Mouse (Mus musculus): ENCODE results near the gene H2al1j. TPM values are rescaled to one million over a fixed set of nuclear protein-coding genes. Genes with fewer than 3 reads are reported as not detected.
"Not testable (repeated sequence)": the region's sequence is repeated elsewhere in the genome, so short reads cannot be mapped to it uniquely, and the experiment has no call there.

Gene H2al1j
- polyA plus RNA-seq, 1 experiment from 2014 or later = not detected

DNA sequence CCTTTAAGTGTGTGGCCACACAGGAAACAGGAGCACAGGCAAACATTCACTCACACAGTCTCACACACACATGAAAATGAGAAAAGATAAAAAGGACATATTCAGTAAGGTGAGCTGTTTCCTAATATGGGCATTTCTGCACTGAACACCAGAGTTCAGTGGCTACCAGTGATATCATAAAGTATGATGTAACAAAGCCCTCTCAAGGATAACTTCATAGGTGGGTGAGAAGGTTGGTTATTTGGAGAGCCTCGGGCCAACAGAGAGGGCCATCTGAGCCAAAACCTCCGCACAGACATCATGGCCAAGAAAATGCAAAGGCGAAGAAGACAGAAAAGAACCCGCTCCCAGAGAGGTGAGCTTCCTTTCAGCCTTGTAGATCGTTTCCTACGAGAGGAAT, 12.8 kb upstream of the H2al1j start, which contains the start of gene H2al1f:
Gene H2al1f, plus strand, starts transcription at position 301 of the 400 bp plus-strand sequence.
- H3K9me3 ChIP-seq (ENCODE audit: control insufficient read depth, low read length); H3K9ac ChIP-seq (ENCODE audit: low read length); H3K4me2 ChIP-seq (ENCODE audit: low read length); H3K4me3 ChIP-seq (ENCODE audit: low read depth, low read length); H3K36me3 ChIP-seq (ENCODE audit: control insufficient read depth, insufficient read depth, low read length); DNase-seq (ENCODE audit: low spot score); ATAC-seq (replicated peaks; ENCODE audit: low FRiP score, low TSS enrichment, low read depth); H3K4me1 ChIP-seq (replicated peaks; ENCODE audit: control insufficient read depth, insufficient read depth, low read length); H3K27ac ChIP-seq (ENCODE audit: low read depth); H3K27me3 ChIP-seq (replicated peaks; ENCODE audit: control insufficient read depth, insufficient read depth, low read length): not testable (repeated sequence)
- no CpG with 5 or more reads among the region's 6 CpGs for WGBS

- not testable (repeated sequence) for H3K27me3 ChIP-seq (replicated peaks; ENCODE audit: control insufficient read depth, insufficient read depth, low read length); H3K4me2 ChIP-seq (ENCODE audit: low read length); H3K27ac ChIP-seq (ENCODE audit: low read depth); H3K9ac ChIP-seq (ENCODE audit: low read length); ATAC-seq (replicated peaks; ENCODE audit: low FRiP score, low TSS enrichment, low read depth); H3K4me3 ChIP-seq (ENCODE audit: low read depth, low read length); H3K36me3 ChIP-seq (ENCODE audit: control insufficient read depth, insufficient read depth, low read length); DNase-seq (ENCODE audit: low spot score); H3K9me3 ChIP-seq (ENCODE audit: control insufficient read depth, low read length); H3K4me1 ChIP-seq (replicated peaks; ENCODE audit: control insufficient read depth, insufficient read depth, low read length)
- no CpG with 5 or more reads among the region's 3 CpGs for WGBS
These were observed 9.7 kb upstream of the H2al1j start, which contains the start of gene H2al1g for GRCm38 (mm10) chrX:11317956-11318355. Gene H2al1g (plus strand): TSS chrX:11318256.

DNA sequence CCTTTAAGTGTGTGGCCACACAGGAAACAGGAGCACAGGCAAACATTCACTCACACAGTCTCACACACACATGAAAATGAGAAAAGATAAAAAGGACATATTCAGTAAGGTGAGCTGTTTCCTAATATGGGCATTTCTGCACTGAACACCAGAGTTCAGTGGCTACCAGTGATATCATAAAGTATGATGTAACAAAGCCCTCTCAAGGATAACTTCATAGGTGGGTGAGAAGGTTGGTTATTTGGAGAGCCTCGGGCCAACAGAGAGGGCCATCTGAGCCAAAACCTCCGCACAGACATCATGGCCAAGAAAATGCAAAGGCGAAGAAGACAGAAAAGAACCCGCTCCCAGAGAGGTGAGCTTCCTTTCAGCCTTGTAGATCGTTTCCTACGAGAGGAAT, 6.4 kb upstream of the H2al1j start, which contains the start of gene H2al1h:
Gene H2al1h, plus strand, starts transcription at position 301 of the 400 bp plus-strand sequence.
- not testable (repeated sequence) for H3K27ac ChIP-seq (ENCODE audit: low read depth); H3K27me3 ChIP-seq (replicated peaks; ENCODE audit: control insufficient read depth, insufficient read depth, low read length); H3K4me3 ChIP-seq (ENCODE audit: low read depth, low read length); H3K9me3 ChIP-seq (ENCODE audit: control insufficient read depth, low read length); H3K4me2 ChIP-seq (ENCODE audit: low read length); H3K36me3 ChIP-seq (ENCODE audit: control insufficient read depth, insufficient read depth, low read length); H3K9ac ChIP-seq (ENCODE audit: low read length); DNase-seq (ENCODE audit: low spot score); ATAC-seq (replicated peaks; ENCODE audit: low FRiP score, low TSS enrichment, low read depth); H3K4me1 ChIP-seq (replicated peaks; ENCODE audit: control insufficient read depth, insufficient read depth, low read length)
- no CpG with 5 or more reads among the region's 6 CpGs for WGBS

- not testable (repeated sequence) for H3K27ac ChIP-seq (ENCODE audit: low read depth); H3K4me3 ChIP-seq (ENCODE audit: low read depth, low read length); H3K36me3 ChIP-seq (ENCODE audit: control insufficient read depth, insufficient read depth, low read length); H3K9me3 ChIP-seq (ENCODE audit: control insufficient read depth, low read length); H3K4me1 ChIP-seq (replicated peaks; ENCODE audit: control insufficient read depth, insufficient read depth, low read length); ATAC-seq (replicated peaks; ENCODE audit: low FRiP score, low TSS enrichment, low read depth); H3K4me2 ChIP-seq (ENCODE audit: low read length); DNase-seq (ENCODE audit: low spot score); H3K9ac ChIP-seq (ENCODE audit: low read length); H3K27me3 ChIP-seq (replicated peaks; ENCODE audit: control insufficient read depth, insufficient read depth, low read length)
- WGBS = no CpG with 5 or more reads among the region's 5 CpGs
These were observed 3.3 kb upstream of the H2al1j start, which contains the start of gene H2al1i for GRCm38 (mm10) chrX:11324359-11324758. Gene H2al1i (plus strand): TSS chrX:11324659.

DNA sequence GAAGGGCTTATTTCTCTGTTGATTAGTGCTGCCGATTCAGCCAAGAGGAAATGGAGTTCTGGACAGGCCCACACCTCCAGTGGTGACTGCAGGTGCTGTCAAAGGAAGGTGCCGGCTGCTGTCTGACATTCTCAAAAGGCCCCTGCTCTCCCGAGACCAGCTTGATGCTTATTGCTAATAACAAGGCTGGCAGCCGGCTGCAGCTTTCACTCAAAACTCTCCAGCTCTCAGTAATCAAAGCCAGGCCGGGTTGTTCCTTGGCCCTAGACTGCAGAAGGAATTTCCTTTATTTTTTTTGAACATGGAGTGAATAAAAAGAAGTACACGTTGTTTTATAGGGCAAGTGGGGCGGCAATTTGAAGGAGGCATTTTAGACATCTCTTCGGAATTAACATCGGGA, 18.1 kb downstream of the H2al1j start:
- H3K27me3 ChIP-seq (replicated peaks; ENCODE audit: control insufficient read depth, insufficient read depth, low read length) = no peaks in the 10 kb centered on the region
- H3K4me2 ChIP-seq (ENCODE audit: low read length) = no peak overlapping the region
- H3K9me3 ChIP-seq (ENCODE audit: control insufficient read depth, low read length) = no peaks in the 10 kb centered on the region
- no peak overlapping the region for H3K4me3 ChIP-seq (ENCODE audit: low read depth, low read length)
- DNase-seq (ENCODE audit: low spot score) (no peak), ATAC-seq (replicated peaks; ENCODE audit: low FRiP score, low TSS enrichment, low read depth) (no peak)
- no peaks in the 10 kb centered on the region for H3K36me3 ChIP-seq (ENCODE audit: control insufficient read depth, insufficient read depth, low read length)
- 65% methylated on average over 9 of the region's 9 CpGs for WGBS
- H3K9ac ChIP-seq (ENCODE audit: low read length) = no peak overlapping the region
- H3K27ac ChIP-seq (ENCODE audit: low read depth) = no peak overlapping the region
- no peaks in the 10 kb centered on the region for H3K4me1 ChIP-seq (replicated peaks; ENCODE audit: control insufficient read depth, insufficient read depth, low read length)

GRCm38 (mm10) chrX:11346756-11347155, 19.1 kb downstream of the H2al1j start:
- Histone ChIP-seq H3K4me3 (ENCODE audit: low read depth, low read length) (no peak overlapping the region), H3K36me3 (ENCODE audit: control insufficient read depth, insufficient read depth, low read length) (no peaks in the 10 kb centered on the region), H3K9me3 (ENCODE audit: control insufficient read depth, low read length) (no peaks in the 10 kb centered on the region), H3K27me3 (replicated peaks; ENCODE audit: control insufficient read depth, insufficient read depth, low read length) (no peaks in the 10 kb centered on the region), H3K27ac (ENCODE audit: low read depth) (no peak overlapping the region), H3K9ac (ENCODE audit: low read length) (no peak overlapping the region), H3K4me2 (ENCODE audit: low read length) (no peak overlapping the region), H3K4me1 (replicated peaks; ENCODE audit: control insufficient read depth, insufficient read depth, low read length) (no peaks in the 10 kb centered on the region)
- DNase-seq (ENCODE audit: low spot score) (no peak), ATAC-seq (replicated peaks; ENCODE audit: low FRiP score, low TSS enrichment, low read depth) (no peak)
- WGBS = 95% methylated on average over 3 of the region's 3 CpGs

- DNase-seq (ENCODE audit: low spot score) = no peak
- no peak overlapping the region for H3K4me3 ChIP-seq (ENCODE audit: low read depth, low read length)
- H3K27ac ChIP-seq (ENCODE audit: low read depth) = no peak overlapping the region
- no peak overlapping the region for H3K9ac ChIP-seq (ENCODE audit: low read length)
- H3K4me2 ChIP-seq (ENCODE audit: low read length) = no peak overlapping the region
- H3K4me1 ChIP-seq (replicated peaks; ENCODE audit: control insufficient read depth, insufficient read depth, low read length) = no peaks in the 10 kb centered on the region
- WGBS = 92% methylated on average over 6 of the region's 6 CpGs
- no peaks in the 10 kb centered on the region for H3K36me3 ChIP-seq (ENCODE audit: control insufficient read depth, insufficient read depth, low read length)
- 0 out of 2 replicates have a peak, but pooled peaks cover 6% of the 10 kb centered on the region for H3K27me3 ChIP-seq (replicated peaks; ENCODE audit: control insufficient read depth, insufficient read depth, low read length)
- H3K9me3 ChIP-seq (ENCODE audit: control insufficient read depth, low read length) = no peaks in the 10 kb centered on the region
- ATAC-seq (replicated peaks; ENCODE audit: low FRiP score, low TSS enrichment, low read depth) = no peak
These were observed 33.2 kb downstream of the H2al1j start for GRCm38 (mm10) chrX:11360823-11361222.

DNA sequence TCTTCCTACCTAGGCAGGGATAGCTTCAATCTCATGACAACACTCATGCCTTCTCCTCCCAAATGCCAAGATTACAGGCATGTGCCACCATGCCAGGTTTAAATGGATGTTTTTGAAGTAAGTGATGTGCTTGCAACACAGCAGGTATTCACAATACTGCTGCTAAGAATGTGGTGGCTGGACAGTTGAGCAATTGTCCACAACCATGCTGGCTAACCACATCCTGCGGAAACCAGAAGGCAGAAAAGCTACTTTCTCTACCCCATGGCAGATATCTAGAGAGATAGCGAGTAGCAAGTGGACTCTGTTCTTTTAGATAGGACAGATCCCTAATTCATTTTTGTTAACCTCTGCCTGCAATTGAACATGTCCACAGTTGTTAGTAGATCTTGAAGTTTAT, 33.6 kb downstream of the H2al1j start:
- Histone ChIP-seq H3K4me3 (ENCODE audit: low read depth, low read length) (no peak overlapping the region), H3K4me2 (ENCODE audit: low read length) (no peak overlapping the region), H3K27ac (ENCODE audit: low read depth) (no peak overlapping the region), H3K9me3 (ENCODE audit: control insufficient read depth, low read length) (no peaks in the 10 kb centered on the region), H3K27me3 (replicated peaks; ENCODE audit: control insufficient read depth, insufficient read depth, low read length) (0 out of 2 replicates have a peak, but pooled peaks cover 6% of the 10 kb centered on the region), H3K36me3 (ENCODE audit: control insufficient read depth, insufficient read depth, low read length) (no peaks in the 10 kb centered on the region), H3K9ac (ENCODE audit: low read length) (no peak overlapping the region), H3K4me1 (replicated peaks; ENCODE audit: control insufficient read depth, insufficient read depth, low read length) (no peaks in the 10 kb centered on the region)
- 88% methylated on average over 2 of the region's 2 CpGs for WGBS
- DNase-seq (ENCODE audit: low spot score) (no peak), ATAC-seq (replicated peaks; ENCODE audit: low FRiP score, low TSS enrichment, low read depth) (no peak)

DNA sequence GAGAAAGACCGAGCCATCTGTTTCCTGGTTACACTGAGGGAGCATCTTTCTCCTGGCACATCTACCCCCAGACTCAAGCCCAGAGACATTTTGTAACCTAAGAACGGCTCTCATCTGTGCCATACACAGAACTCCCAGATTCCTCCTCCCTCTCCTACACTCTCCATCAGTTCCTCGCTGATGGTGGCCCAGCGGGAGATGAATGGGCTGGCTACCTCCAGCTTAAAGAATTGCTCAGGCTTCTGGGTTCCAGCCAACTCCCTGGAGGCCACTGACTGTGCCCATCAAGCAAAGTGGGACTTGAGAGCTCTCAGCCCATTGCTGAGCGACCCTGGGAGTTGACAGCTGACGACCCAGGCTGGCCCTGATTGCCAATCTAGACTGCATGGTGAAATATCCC, 36.3 kb downstream of the H2al1j start:
- Histone ChIP-seq H3K9me3 (ENCODE audit: control insufficient read depth, low read length) (no peaks in the 10 kb centered on the region), H3K36me3 (ENCODE audit: control insufficient read depth, insufficient read depth, low read length) (no peaks in the 10 kb centered on the region), H3K27ac (ENCODE audit: low read depth) (no peak overlapping the region), H3K4me2 (ENCODE audit: low read length) (no peak overlapping the region), H3K4me3 (ENCODE audit: low read depth, low read length) (no peak overlapping the region), H3K9ac (ENCODE audit: low read length) (no peak overlapping the region), H3K4me1 (replicated peaks; ENCODE audit: control insufficient read depth, insufficient read depth, low read length) (no peaks in the 10 kb centered on the region), H3K27me3 (replicated peaks; ENCODE audit: control insufficient read depth, insufficient read depth, low read length) (0 out of 2 replicates have a peak, but pooled peaks cover 6% of the 10 kb centered on the region)
- WGBS = 74% methylated on average over 6 of the region's 6 CpGs
- ATAC-seq (replicated peaks; ENCODE audit: low FRiP score, low TSS enrichment, low read depth) (no peak), DNase-seq (ENCODE audit: low spot score) (no peak)
